Mouse (Mus musculus) liver, adult 2 months (tissue): ENCODE data around the gene Zranb1.
A peak's percentile ranks its signal among the peaks of the same experiment; 100 is the strongest.

Experiments used
- CTCF ChIP-seq: fragments of 200-500 bp; IDR thresholded peaks from 2 replicates; pipeline ENCODE4 v1.5.1; 2011; ENCODE audit warnings: low read depth, low read length, control low read depth
- POLR2A ChIP-seq: fragments of 200-500 bp; IDR thresholded peaks from 2 replicates; pipeline ENCODE4 v1.6.1; 2011; ENCODE audit warnings: low read length, control low read depth; ENCODE audit not compliant: insufficient read depth; ENCODE audit errors: extremely low read depth

DNA sequence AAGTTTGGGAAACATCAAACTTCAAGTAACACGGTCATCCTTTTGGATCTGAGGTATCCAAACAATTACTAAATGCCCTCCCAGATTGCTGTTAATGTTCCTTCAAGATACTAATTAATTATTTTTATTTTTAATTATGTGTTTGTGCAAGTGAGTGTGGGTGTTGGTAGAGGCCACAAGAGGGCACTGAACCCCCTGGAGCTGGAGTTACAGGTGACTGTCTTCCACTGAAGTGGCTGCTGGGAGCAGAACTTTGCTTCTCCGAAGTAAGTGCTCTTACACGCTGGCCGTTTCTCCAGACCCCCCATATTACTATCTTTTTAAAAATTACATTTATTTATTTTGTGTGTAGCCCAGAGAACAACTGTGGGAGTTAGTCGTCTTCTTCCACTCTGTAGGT lies 887 bp upstream of the Zranb1 start:
- TF ChIP-seq CTCF (peak; percentile 60), POLR2A (no peak)
